Mouse (Mus musculus): ENCODE data around the gene Pim3. TPM values are rescaled to one million over a fixed set of nuclear protein-coding genes. Genes with fewer than 3 reads are reported as not detected.

Gene Pim3
- total and polyA plus RNA-seq, 2 experiments from 2014 or later = 65.2 to 70.6 TPM

DNA sequence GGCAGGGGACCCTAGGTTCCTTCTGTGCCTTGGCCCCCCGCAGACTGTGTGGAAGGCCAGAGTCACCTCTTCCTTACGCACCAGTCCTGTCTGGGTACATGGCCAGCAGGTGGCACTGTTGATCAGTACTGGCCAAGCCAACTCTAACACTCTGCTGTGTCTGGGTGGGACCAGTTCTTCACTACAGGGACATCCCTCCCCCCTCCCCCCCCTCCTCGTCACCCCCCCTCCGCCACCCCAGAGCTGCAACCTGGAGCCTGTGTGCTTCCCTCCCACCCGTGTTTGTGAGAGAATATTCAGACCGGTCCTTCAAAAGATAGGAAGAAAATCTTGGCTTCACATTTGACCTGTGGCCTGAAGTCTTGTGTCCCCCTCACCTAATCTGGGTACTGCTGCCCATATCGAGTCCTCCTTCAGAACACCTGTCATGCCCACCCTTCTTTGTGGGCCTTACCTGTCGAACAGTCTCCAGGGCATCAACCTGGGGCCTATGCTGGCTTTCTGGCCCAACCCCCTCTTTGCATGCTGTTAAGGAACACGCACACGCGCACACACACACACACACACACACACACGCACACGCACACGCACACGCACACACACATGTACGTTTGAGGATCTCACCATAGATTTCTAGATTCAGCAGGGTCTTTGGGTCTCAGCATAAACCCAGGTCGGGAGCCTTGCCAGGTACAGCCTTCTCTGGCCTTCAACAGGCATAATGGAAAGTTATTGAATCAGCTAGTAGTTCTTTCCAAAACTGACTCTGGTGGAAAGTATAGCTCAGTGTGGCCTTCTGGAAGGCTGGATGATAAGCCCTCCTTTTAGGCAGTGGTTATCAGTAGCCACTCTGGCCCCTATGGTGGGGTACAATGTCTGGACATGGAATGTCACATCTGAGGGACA, 32.9 kb upstream of the Pim3 start:
- 54% methylated on average over 17 of the region's 17 CpGs for WGBS
- peak; percentile 88 for DNase-seq
- Histone ChIP-seq H3K27me3 (ENCODE audit: insufficient read depth, low read length) (no peaks in the 10 kb centered on the region), H3K9ac (no peak overlapping the region), H3K36me3 (ENCODE audit: insufficient read depth) (peaks cover 24% of the 10 kb centered on the region), H3K4me2 (ENCODE audit: low read depth) (no peak overlapping the region), H3K27ac (ENCODE audit: low read depth, low read length) (no peak overlapping the region), H3K4me1 (ENCODE audit: insufficient read depth) (no peaks in the 10 kb centered on the region), H3K9me3 (ENCODE audit: low read length) (no peaks in the 10 kb centered on the region), H3K4me3 (ENCODE audit: low read depth, low read length) (no peak overlapping the region)
- peak; percentile 91 for TF ChIP-seq CTCF (IDR thresholded peaks at IDR 0.05; ENCODE audit: low read depth)
- ATAC-seq = peak; percentile 94

DNA sequence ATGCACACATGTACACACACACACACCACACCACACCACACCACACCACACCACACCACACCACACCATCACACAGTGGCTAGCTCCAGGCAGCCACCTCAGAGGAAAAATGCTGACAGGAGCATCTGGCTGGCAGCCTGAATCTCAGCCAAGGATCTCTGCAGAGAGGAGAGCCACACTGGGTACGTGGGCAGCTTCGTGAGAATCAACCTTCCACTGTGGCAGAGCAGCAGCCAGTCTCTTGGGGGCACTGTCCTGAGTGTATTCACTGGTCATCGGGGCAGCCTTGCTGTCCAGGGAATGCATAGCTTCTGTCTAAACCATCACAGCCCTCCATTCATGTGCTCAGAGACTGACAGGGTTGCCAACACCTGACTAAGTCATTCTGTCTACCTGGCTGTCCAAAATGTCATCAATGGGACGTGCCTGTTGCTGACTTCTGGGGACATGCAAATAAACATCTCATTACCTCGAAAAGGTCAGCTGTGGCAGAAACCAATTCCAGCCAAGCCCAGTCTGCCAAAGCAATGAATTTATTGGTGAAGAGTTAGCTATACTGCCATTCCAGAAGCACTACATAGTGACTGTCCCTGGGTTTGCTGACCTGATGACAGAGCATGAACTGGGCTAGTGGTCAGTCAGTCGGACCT, 32.1 kb upstream of the Pim3 start:
- DNase-seq (no peak), ATAC-seq (no peak)
- H3K9ac ChIP-seq = no peak overlapping the region
- H3K36me3 ChIP-seq (ENCODE audit: insufficient read depth) = peaks cover 16% of the 10 kb centered on the region
- WGBS = 76% methylated on average over 6 of the region's 6 CpGs
- no peaks in the 10 kb centered on the region for H3K27me3 ChIP-seq (ENCODE audit: insufficient read depth, low read length)
- H3K4me1 ChIP-seq (ENCODE audit: insufficient read depth) = no peaks in the 10 kb centered on the region
- no peak overlapping the region for H3K4me3 ChIP-seq (ENCODE audit: low read depth, low read length)
- H3K4me2 ChIP-seq (ENCODE audit: low read depth) = no peak overlapping the region
- TF ChIP-seq CTCF (IDR thresholded peaks at IDR 0.05; ENCODE audit: low read depth) = no peak
- H3K9me3 ChIP-seq (ENCODE audit: low read length) = no peaks in the 10 kb centered on the region
- no peak overlapping the region for H3K27ac ChIP-seq (ENCODE audit: low read depth, low read length)

- Histone ChIP-seq H3K36me3 (ENCODE audit: insufficient read depth) (peaks cover 9% of the 10 kb centered on the region), H3K27ac (ENCODE audit: low read depth, low read length) (no peak overlapping the region), H3K27me3 (ENCODE audit: insufficient read depth, low read length) (no peaks in the 10 kb centered on the region), H3K9me3 (ENCODE audit: low read length) (no peaks in the 10 kb centered on the region), H3K4me2 (ENCODE audit: low read depth) (no peak overlapping the region), H3K9ac (no peak overlapping the region), H3K4me3 (ENCODE audit: low read depth, low read length) (no peak overlapping the region), H3K4me1 (ENCODE audit: insufficient read depth) (no peaks in the 10 kb centered on the region)
- DNase-seq (no peak), ATAC-seq (no peak)
- no peak for TF ChIP-seq CTCF (IDR thresholded peaks at IDR 0.05; ENCODE audit: low read depth)
- WGBS = 82% methylated on average over 5 of the region's 5 CpGs
Observed at GRCm38 (mm10) chr15:88830696-88831095, 31.3 kb upstream of the Pim3 start.

DNA sequence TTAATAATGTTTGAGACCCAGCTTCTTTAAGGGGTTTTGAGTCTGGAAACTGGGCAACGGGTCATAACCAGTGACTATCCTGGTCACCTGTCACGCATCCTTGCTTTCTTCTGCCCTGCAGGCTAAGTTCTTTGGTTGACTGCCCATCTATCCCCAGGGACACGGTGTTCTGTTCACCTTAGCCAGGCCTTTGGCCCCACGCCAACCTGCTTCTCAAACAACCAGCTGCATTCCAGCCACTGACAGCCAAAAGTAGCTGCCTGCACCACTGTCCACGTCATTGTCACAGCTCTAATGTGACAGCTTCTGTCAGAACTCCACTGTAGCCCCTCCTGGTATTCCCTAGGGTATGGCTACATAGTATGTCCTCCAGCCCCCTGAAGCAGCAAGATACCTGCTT, 30.5 kb upstream of the Pim3 start:
- Histone ChIP-seq H3K9me3 (ENCODE audit: low read length) (no peaks in the 10 kb centered on the region), H3K27me3 (ENCODE audit: insufficient read depth, low read length) (no peaks in the 10 kb centered on the region), H3K9ac (no peak overlapping the region), H3K36me3 (ENCODE audit: insufficient read depth) (peaks cover 2% of the 10 kb centered on the region; the same call in 1 of the 2 replicates), H3K4me3 (ENCODE audit: low read depth, low read length) (no peak overlapping the region), H3K4me2 (ENCODE audit: low read depth) (no peak overlapping the region), H3K27ac (ENCODE audit: low read depth, low read length) (no peak overlapping the region), H3K4me1 (ENCODE audit: insufficient read depth) (peaks cover under 1% of the 10 kb centered on the region; the same call in 1 of the 2 replicates)
- DNase-seq (no peak), ATAC-seq (no peak)
- whole genome bisulfite sequencing = 62% methylated on average over 5 of the region's 5 CpGs
- TF ChIP-seq CTCF (IDR thresholded peaks at IDR 0.05; ENCODE audit: low read depth) = no peak

DNA sequence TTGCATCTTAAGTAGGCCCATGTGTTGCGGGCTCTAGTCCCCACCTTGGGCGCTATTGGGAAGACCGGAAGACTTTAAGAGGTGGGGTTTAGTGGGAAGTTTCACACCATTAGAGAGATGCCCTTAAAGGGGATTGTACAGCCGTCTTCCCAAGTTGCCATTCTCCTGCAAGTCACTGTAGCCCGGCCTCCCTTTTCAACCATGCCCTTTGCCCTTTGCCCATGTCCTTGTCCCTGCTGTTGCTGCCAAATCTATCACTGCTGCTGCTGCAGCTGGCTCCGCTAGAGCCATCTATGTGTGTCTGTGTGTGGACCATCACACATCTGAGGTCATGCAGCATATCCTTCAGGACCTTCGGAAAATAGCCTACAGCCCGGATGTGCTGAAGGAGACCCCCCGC, 29.4 kb upstream of the Pim3 start:
- DNase-seq = no peak
- H3K36me3 ChIP-seq (ENCODE audit: insufficient read depth) = no peaks in the 10 kb centered on the region
- TF ChIP-seq CTCF (IDR thresholded peaks at IDR 0.05; ENCODE audit: low read depth) = no peak
- H3K9me3 ChIP-seq (ENCODE audit: low read length) = no peaks in the 10 kb centered on the region
- no peaks in the 10 kb centered on the region for H3K27me3 ChIP-seq (ENCODE audit: insufficient read depth, low read length)
- H3K4me3 ChIP-seq (ENCODE audit: low read depth, low read length) = no peak overlapping the region
- no peak overlapping the region for H3K9ac ChIP-seq
- peaks cover 4% of the 10 kb centered on the region; the same call in 1 of the 2 replicates for H3K4me1 ChIP-seq (ENCODE audit: insufficient read depth)
- ATAC-seq = no peak
- H3K27ac ChIP-seq (ENCODE audit: low read depth, low read length) = no peak overlapping the region
- H3K4me2 ChIP-seq (ENCODE audit: low read depth) = no peak overlapping the region
- WGBS = 90% methylated on average over 9 of the region's 9 CpGs

DNA sequence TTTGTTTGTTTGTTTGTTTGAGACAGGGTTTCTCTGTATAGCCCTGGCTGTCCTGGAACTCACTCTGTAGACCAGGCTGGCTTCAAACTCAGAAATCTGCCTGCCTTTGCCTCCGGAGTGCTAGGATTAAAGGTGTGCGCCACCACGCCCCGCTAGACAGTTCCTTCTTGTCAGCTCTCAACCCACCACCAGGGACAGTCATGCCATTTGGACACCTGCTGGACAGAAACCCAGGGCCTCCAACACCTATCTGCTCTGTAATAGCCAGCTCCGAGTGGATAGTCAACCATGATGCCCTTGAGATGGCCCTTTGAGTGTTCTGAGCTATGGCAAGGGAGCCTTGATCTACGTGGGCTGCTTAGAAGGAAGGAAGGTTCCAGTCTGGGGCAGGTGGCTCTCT, 26.0 kb upstream of the Pim3 start:
- Histone ChIP-seq H3K9me3 (ENCODE audit: low read length) (no peaks in the 10 kb centered on the region), H3K27me3 (ENCODE audit: insufficient read depth, low read length) (no peaks in the 10 kb centered on the region), H3K4me3 (ENCODE audit: low read depth, low read length) (no peak overlapping the region), H3K4me1 (ENCODE audit: insufficient read depth) (peaks cover 19% of the 10 kb centered on the region), H3K9ac (no peak overlapping the region), H3K27ac (ENCODE audit: low read depth, low read length) (no peak overlapping the region), H3K4me2 (ENCODE audit: low read depth) (no peak overlapping the region), H3K36me3 (ENCODE audit: insufficient read depth) (no peaks in the 10 kb centered on the region)
- peak; percentile 20 for TF ChIP-seq CTCF (IDR thresholded peaks at IDR 0.05; ENCODE audit: low read depth)
- 73% methylated on average over 6 of the region's 6 CpGs for WGBS
- DNase-seq (no peak), ATAC-seq (no peak)

DNA sequence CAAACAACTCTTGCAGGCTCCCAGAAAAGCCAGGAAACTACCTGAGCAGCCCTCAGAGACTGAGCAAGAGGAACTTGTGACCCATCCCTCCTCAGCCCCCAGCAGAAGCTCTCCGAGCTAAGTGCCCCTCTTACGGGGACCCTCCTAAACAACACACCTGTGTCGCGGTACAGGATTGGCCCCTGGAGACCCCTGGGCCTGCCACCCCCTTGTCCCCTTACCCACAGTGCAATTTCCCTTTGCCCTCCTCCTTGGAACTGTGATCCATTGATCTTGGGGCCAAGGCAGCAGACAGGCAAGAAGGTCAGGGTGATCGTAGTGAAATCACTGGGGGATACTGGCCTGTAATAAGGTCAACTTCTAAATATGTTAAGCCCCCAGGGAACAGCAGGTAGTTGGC, 25.4 kb upstream of the Pim3 start:
- H3K9ac ChIP-seq = 0 out of 2 replicates have a peak overlapping the region, but pooled peaks have one; percentile 72
- H3K4me1 ChIP-seq (ENCODE audit: insufficient read depth) = peaks cover 19% of the 10 kb centered on the region
- H3K36me3 ChIP-seq (ENCODE audit: insufficient read depth) = no peaks in the 10 kb centered on the region
- H3K4me2 ChIP-seq (ENCODE audit: low read depth) = peak overlapping the region; percentile 88
- TF ChIP-seq CTCF (IDR thresholded peaks at IDR 0.05; ENCODE audit: low read depth) = no peak
- H3K9me3 ChIP-seq (ENCODE audit: low read length) = no peaks in the 10 kb centered on the region
- WGBS = 75% methylated on average over 5 of the region's 5 CpGs
- ATAC-seq = no peak
- no peak for DNase-seq
- no peaks in the 10 kb centered on the region for H3K27me3 ChIP-seq (ENCODE audit: insufficient read depth, low read length)
- H3K27ac ChIP-seq (ENCODE audit: low read depth, low read length) = no peak overlapping the region
- peak overlapping the region; percentile 54 for H3K4me3 ChIP-seq (ENCODE audit: low read depth, low read length)
